Mouse (Mus musculus): ENCODE measurements at regions not wholly inside any gene's neighbourhood (a gene's known extent, or its start where the extent isn't known, plus 50 kb on each side); places are given as distances from the start of the nearest gene placed in this dataset.

- Histone ChIP-seq H3K4me3 (replicated peaks; ENCODE audit: low read length) (no peak overlapping the region), H3K36me3 (ENCODE audit: control insufficient read depth, insufficient read depth, low read length) (no peaks in the 10 kb centered on the region), H3K27me3 (ENCODE audit: control insufficient read depth, insufficient read depth, low read length) (no peaks in the 10 kb centered on the region), H3K4me2 (ENCODE audit: low read depth, low read length) (no peak overlapping the region), H3K4me1 (ENCODE audit: control insufficient read depth, insufficient read depth, low read length) (no peaks in the 10 kb centered on the region), H3K27ac (ENCODE audit: low read length) (no peak overlapping the region), H3K9ac (ENCODE audit: low read length) (no peak overlapping the region), H3K9me3 (replicated peaks; ENCODE audit: control insufficient read depth, low read length) (no peaks in the 10 kb centered on the region)
- no peak for ATAC-seq (ENCODE audit: insufficient read depth, low FRiP score)
These were observed 298.3 kb downstream of the Brinp2 start for GRCm38 (mm10) chr1:158057789-158058188.

GRCm38 (mm10) chr1:158061995-158062394, 294.1 kb downstream of the Brinp2 start:
- no peaks in the 10 kb centered on the region for H3K36me3 ChIP-seq (ENCODE audit: control insufficient read depth, insufficient read depth, low read length)
- no peak overlapping the region for H3K4me3 ChIP-seq (replicated peaks; ENCODE audit: low read length)
- H3K9me3 ChIP-seq (replicated peaks; ENCODE audit: control insufficient read depth, low read length), result no peaks in the 10 kb centered on the region
- no peaks in the 10 kb centered on the region for H3K27me3 ChIP-seq (ENCODE audit: control insufficient read depth, insufficient read depth, low read length)
- no peak overlapping the region for H3K4me2 ChIP-seq (ENCODE audit: low read depth, low read length)
- no peak overlapping the region for H3K27ac ChIP-seq (ENCODE audit: low read length)
- no peak for ATAC-seq (ENCODE audit: insufficient read depth, low FRiP score)
- H3K9ac ChIP-seq (ENCODE audit: low read length), result no peak overlapping the region
- H3K4me1 ChIP-seq (ENCODE audit: control insufficient read depth, insufficient read depth, low read length), result no peaks in the 10 kb centered on the region
- WGBS, result 69% methylated on average over 6 of the region's 6 CpGs

- Histone ChIP-seq H3K9ac (ENCODE audit: low read length) (no peak overlapping the region), H3K9me3 (replicated peaks; ENCODE audit: control insufficient read depth, low read length) (no peaks in the 10 kb centered on the region), H3K4me2 (ENCODE audit: low read depth, low read length) (no peak overlapping the region), H3K27ac (ENCODE audit: low read length) (no peak overlapping the region), H3K4me1 (ENCODE audit: control insufficient read depth, insufficient read depth, low read length) (no peaks in the 10 kb centered on the region), H3K4me3 (replicated peaks; ENCODE audit: low read length) (no peak overlapping the region), H3K27me3 (ENCODE audit: control insufficient read depth, insufficient read depth, low read length) (no peaks in the 10 kb centered on the region), H3K36me3 (ENCODE audit: control insufficient read depth, insufficient read depth, low read length) (no peaks in the 10 kb centered on the region)
- WGBS, result 74% methylated on average over 1 of the region's 1 CpGs
- no peak for ATAC-seq (ENCODE audit: insufficient read depth, low FRiP score)
These were observed 273.9 kb downstream of the Brinp2 start for GRCm38 (mm10) chr1:158082181-158082580.

- no peaks in the 10 kb centered on the region for H3K27me3 ChIP-seq (ENCODE audit: control insufficient read depth, insufficient read depth, low read length)
- 78% methylated on average over 3 of the region's 3 CpGs for WGBS
These were observed 270.3 kb downstream of the Brinp2 start for GRCm38 (mm10) chr1:158085856-158086255.

GRCm38 (mm10) chr1:158097500-158097899, 258.6 kb downstream of the Brinp2 start:
- H3K27ac ChIP-seq (ENCODE audit: low read length), result no peak overlapping the region
- no peaks in the 10 kb centered on the region for H3K27me3 ChIP-seq (ENCODE audit: control insufficient read depth, insufficient read depth, low read length)
- H3K4me2 ChIP-seq (ENCODE audit: low read depth, low read length), result no peak overlapping the region
- H3K36me3 ChIP-seq (ENCODE audit: control insufficient read depth, insufficient read depth, low read length), result no peaks in the 10 kb centered on the region
- H3K4me1 ChIP-seq (ENCODE audit: control insufficient read depth, insufficient read depth, low read length), result no peaks in the 10 kb centered on the region
- 80% methylated on average over 4 of the region's 4 CpGs for WGBS
- H3K4me3 ChIP-seq (replicated peaks; ENCODE audit: low read length), result no peak overlapping the region
- H3K9me3 ChIP-seq (replicated peaks; ENCODE audit: control insufficient read depth, low read length), result no peaks in the 10 kb centered on the region
- H3K9ac ChIP-seq (ENCODE audit: low read length), result no peak overlapping the region
- no peak for ATAC-seq (ENCODE audit: insufficient read depth, low FRiP score)

More at GRCm38 (mm10) chr1:158085856-158086255, 270.3 kb downstream of the Brinp2 start:
- no peaks in the 10 kb centered on the region for H3K4me1 ChIP-seq (ENCODE audit: control insufficient read depth, insufficient read depth, low read length)
- no peaks in the 10 kb centered on the region for H3K36me3 ChIP-seq (ENCODE audit: control insufficient read depth, insufficient read depth, low read length)
- no peak overlapping the region for H3K27ac ChIP-seq (ENCODE audit: low read length)
- no peak overlapping the region for H3K4me3 ChIP-seq (replicated peaks; ENCODE audit: low read length)
- H3K4me2 ChIP-seq (ENCODE audit: low read depth, low read length), result no peak overlapping the region
- H3K9me3 ChIP-seq (replicated peaks; ENCODE audit: control insufficient read depth, low read length), result no peaks in the 10 kb centered on the region
- no peak overlapping the region for H3K9ac ChIP-seq (ENCODE audit: low read length)
- ATAC-seq (ENCODE audit: insufficient read depth, low FRiP score), result no peak

- H3K36me3 ChIP-seq (ENCODE audit: control insufficient read depth, insufficient read depth, low read length), result no peaks in the 10 kb centered on the region
- 56% methylated on average over 2 of the region's 2 CpGs for WGBS
- no peak overlapping the region for H3K4me3 ChIP-seq (replicated peaks; ENCODE audit: low read length)
- H3K9me3 ChIP-seq (replicated peaks; ENCODE audit: control insufficient read depth, low read length), result no peaks in the 10 kb centered on the region
- no peak overlapping the region for H3K9ac ChIP-seq (ENCODE audit: low read length)
- no peak overlapping the region for H3K27ac ChIP-seq (ENCODE audit: low read length)
- no peaks in the 10 kb centered on the region for H3K4me1 ChIP-seq (ENCODE audit: control insufficient read depth, insufficient read depth, low read length)
- no peaks in the 10 kb centered on the region for H3K27me3 ChIP-seq (ENCODE audit: control insufficient read depth, insufficient read depth, low read length)
- no peak for ATAC-seq (ENCODE audit: insufficient read depth, low FRiP score)
- H3K4me2 ChIP-seq (ENCODE audit: low read depth, low read length), result no peak overlapping the region
These were observed 236.4 kb downstream of the Brinp2 start for GRCm38 (mm10) chr1:158119708-158120107.

GRCm38 (mm10) chr1:158124902-158125301, 231.2 kb downstream of the Brinp2 start:
- H3K9ac ChIP-seq (ENCODE audit: low read length), result no peak overlapping the region
- ATAC-seq (ENCODE audit: insufficient read depth, low FRiP score), result no peak
- no peak overlapping the region for H3K27ac ChIP-seq (ENCODE audit: low read length)
- no peak overlapping the region for H3K4me3 ChIP-seq (replicated peaks; ENCODE audit: low read length)
- no peaks in the 10 kb centered on the region for H3K36me3 ChIP-seq (ENCODE audit: control insufficient read depth, insufficient read depth, low read length)
- H3K27me3 ChIP-seq (ENCODE audit: control insufficient read depth, insufficient read depth, low read length), result no peaks in the 10 kb centered on the region
- no peaks in the 10 kb centered on the region for H3K9me3 ChIP-seq (replicated peaks; ENCODE audit: control insufficient read depth, low read length)
- no peaks in the 10 kb centered on the region for H3K4me1 ChIP-seq (ENCODE audit: control insufficient read depth, insufficient read depth, low read length)
- H3K4me2 ChIP-seq (ENCODE audit: low read depth, low read length), result no peak overlapping the region
- 84% methylated on average over 3 of the region's 3 CpGs for WGBS

- Histone ChIP-seq H3K4me2 (ENCODE audit: low read depth, low read length) (no peak overlapping the region), H3K9ac (ENCODE audit: low read length) (no peak overlapping the region), H3K4me1 (ENCODE audit: control insufficient read depth, insufficient read depth, low read length) (no peaks in the 10 kb centered on the region), H3K36me3 (ENCODE audit: control insufficient read depth, insufficient read depth, low read length) (no peaks in the 10 kb centered on the region), H3K4me3 (replicated peaks; ENCODE audit: low read length) (no peak overlapping the region), H3K9me3 (replicated peaks; ENCODE audit: control insufficient read depth, low read length) (no peaks in the 10 kb centered on the region), H3K27ac (ENCODE audit: low read length) (no peak overlapping the region), H3K27me3 (ENCODE audit: control insufficient read depth, insufficient read depth, low read length) (no peaks in the 10 kb centered on the region)
- ATAC-seq (ENCODE audit: insufficient read depth, low FRiP score), result no peak
- 72% methylated on average over 2 of the region's 2 CpGs for WGBS
These were observed 229.9 kb downstream of the Brinp2 start for GRCm38 (mm10) chr1:158126272-158126671.

- ATAC-seq (ENCODE audit: insufficient read depth, low FRiP score), result no peak
- Histone ChIP-seq H3K27ac (ENCODE audit: low read length) (no peak overlapping the region), H3K4me3 (replicated peaks; ENCODE audit: low read length) (no peak overlapping the region), H3K9ac (ENCODE audit: low read length) (no peak overlapping the region), H3K4me2 (ENCODE audit: low read depth, low read length) (no peak overlapping the region), H3K27me3 (ENCODE audit: control insufficient read depth, insufficient read depth, low read length) (no peaks in the 10 kb centered on the region), H3K9me3 (replicated peaks; ENCODE audit: control insufficient read depth, low read length) (no peaks in the 10 kb centered on the region), H3K4me1 (ENCODE audit: control insufficient read depth, insufficient read depth, low read length) (no peaks in the 10 kb centered on the region), H3K36me3 (ENCODE audit: control insufficient read depth, insufficient read depth, low read length) (no peaks in the 10 kb centered on the region)
- WGBS, result 81% methylated on average over 3 of the region's 3 CpGs
These were observed 226.8 kb downstream of the Brinp2 start for GRCm38 (mm10) chr1:158129243-158129770.

- H3K9ac ChIP-seq (ENCODE audit: low read length), result no peak overlapping the region
- no peaks in the 10 kb centered on the region for H3K36me3 ChIP-seq (ENCODE audit: control insufficient read depth, insufficient read depth, low read length)
- 20% methylated on average over 3 of the region's 3 CpGs for WGBS
- H3K4me3 ChIP-seq (replicated peaks; ENCODE audit: low read length), result no peak overlapping the region
- no peak overlapping the region for H3K4me2 ChIP-seq (ENCODE audit: low read depth, low read length)
- no peak overlapping the region for H3K27ac ChIP-seq (ENCODE audit: low read length)
- no peaks in the 10 kb centered on the region for H3K9me3 ChIP-seq (replicated peaks; ENCODE audit: control insufficient read depth, low read length)
- H3K27me3 ChIP-seq (ENCODE audit: control insufficient read depth, insufficient read depth, low read length), result no peaks in the 10 kb centered on the region
- no peak for ATAC-seq (ENCODE audit: insufficient read depth, low FRiP score)
- H3K4me1 ChIP-seq (ENCODE audit: control insufficient read depth, insufficient read depth, low read length), result no peaks in the 10 kb centered on the region
These were observed 208.6 kb downstream of the Brinp2 start for GRCm38 (mm10) chr1:158147525-158147924.

All from stomach, embryonic 16.5 days (tissue).